Mouse (Mus musculus): ENCODE results near the gene Gsk3a. TPM values are rescaled to one million over a fixed set of nuclear protein-coding genes. Genes with fewer than 3 reads are reported as not detected.

The Gsk3a gene
- polyA plus RNA-seq, 1 experiment from 2014 or later: 4.0 TPM

GRCm38 (mm10) chr7:25180512-25180911, 57.1 kb downstream of the Gsk3a start:
- Histone ChIP-seq H3K4me3 (ENCODE audit: low read length) (no peak overlapping the region), H3K4me1 (ENCODE audit: control insufficient read depth, insufficient read depth, low read length) (peaks cover 7% of the 10 kb centered on the region; the same call in 1 of the 2 replicates), H3K27me3 (replicated peaks; ENCODE audit: control insufficient read depth, insufficient read depth, low read length) (peaks cover 66% of the 10 kb centered on the region), H3K36me3 (ENCODE audit: control insufficient read depth, insufficient read depth, low read length) (no peaks in the 10 kb centered on the region), H3K4me2 (ENCODE audit: low read depth, low read length) (no peak overlapping the region), H3K27ac (ENCODE audit: low read length) (no peak overlapping the region), H3K9ac (ENCODE audit: low read depth, low read length) (no peak overlapping the region), H3K9me3 (ENCODE audit: control insufficient read depth, low read length) (no peaks in the 10 kb centered on the region)
- WGBS: 4% methylated on average over 6 of the region's 6 CpGs
- no peak for ATAC-seq

GRCm38 (mm10) chr7:25179606-25180161, 58.0 kb downstream of the Gsk3a start, which contains the start of gene Pou2f2:
Gene Pou2f2, minus strand, starts transcription at chr7:25179726.
- Histone ChIP-seq H3K27me3 (replicated peaks; ENCODE audit: control insufficient read depth, insufficient read depth, low read length) (peaks cover 66% of the 10 kb centered on the region), H3K36me3 (ENCODE audit: control insufficient read depth, insufficient read depth, low read length) (no peaks in the 10 kb centered on the region), H3K27ac (ENCODE audit: low read length) (no peak within 1 kb of the TSS), H3K9me3 (ENCODE audit: control insufficient read depth, low read length) (no peaks in the 10 kb centered on the region), H3K4me1 (ENCODE audit: control insufficient read depth, insufficient read depth, low read length) (peaks cover 7% of the 10 kb centered on the region; the same call in 1 of the 2 replicates), H3K4me2 (ENCODE audit: low read depth, low read length) (peak within 1 kb of the TSS; percentile 83), H3K4me3 (ENCODE audit: low read length) (peak within 1 kb of the TSS; percentile 51), H3K9ac (ENCODE audit: low read depth, low read length) (peak within 1 kb of the TSS; percentile 48)
- under 1% methylated on average over 46 of the region's 56 CpGs for WGBS
- peak; percentile 90 for ATAC-seq

- ATAC-seq: peak; percentile 81
- H3K27ac ChIP-seq (ENCODE audit: low read length): no peak overlapping the region
- H3K4me1 ChIP-seq (ENCODE audit: control insufficient read depth, insufficient read depth, low read length): peaks cover 7% of the 10 kb centered on the region; the same call in 1 of the 2 replicates
- H3K36me3 ChIP-seq (ENCODE audit: control insufficient read depth, insufficient read depth, low read length): no peaks in the 10 kb centered on the region
- peak overlapping the region; percentile 83 for H3K4me2 ChIP-seq (ENCODE audit: low read depth, low read length)
- peaks cover 66% of the 10 kb centered on the region for H3K27me3 ChIP-seq (replicated peaks; ENCODE audit: control insufficient read depth, insufficient read depth, low read length)
- peak overlapping the region; percentile 51 for H3K4me3 ChIP-seq (ENCODE audit: low read length)
- H3K9me3 ChIP-seq (ENCODE audit: control insufficient read depth, low read length): no peaks in the 10 kb centered on the region
- under 1% methylated on average over 50 of the region's 56 CpGs for WGBS
- H3K9ac ChIP-seq (ENCODE audit: low read depth, low read length): peak overlapping the region; percentile 48
Measured at GRCm38 (mm10) chr7:25178787-25179605, 58.7 kb downstream of the Gsk3a start.

GRCm38 (mm10) chr7:25178317-25178716, 59.3 kb downstream of the Gsk3a start:
- peaks cover 63% of the 10 kb centered on the region for H3K27me3 ChIP-seq (replicated peaks; ENCODE audit: control insufficient read depth, insufficient read depth, low read length)
- no peaks in the 10 kb centered on the region for H3K36me3 ChIP-seq (ENCODE audit: control insufficient read depth, insufficient read depth, low read length)
- peaks cover 7% of the 10 kb centered on the region; the same call in 1 of the 2 replicates for H3K4me1 ChIP-seq (ENCODE audit: control insufficient read depth, insufficient read depth, low read length)
- no peak for ATAC-seq
- peak overlapping the region; percentile 51 for H3K4me3 ChIP-seq (ENCODE audit: low read length)
- H3K4me2 ChIP-seq (ENCODE audit: low read depth, low read length): peak overlapping the region; percentile 83; the same call in 1 of the 2 replicates
- H3K9ac ChIP-seq (ENCODE audit: low read depth, low read length): 0 out of 2 replicates have a peak overlapping the region, but pooled peaks have one; percentile 48
- no peaks in the 10 kb centered on the region for H3K9me3 ChIP-seq (ENCODE audit: control insufficient read depth, low read length)
- WGBS: under 1% methylated on average over 17 of the region's 17 CpGs
- no peak overlapping the region for H3K27ac ChIP-seq (ENCODE audit: low read length)

Small RNA genes within 50 kb of the gene (microRNA-seq; reads per million reads assigned to microRNA genes)
- 0.68 reads per million for gene Mir7048

Other genes with a start within 250 kb of the Gsk3a start
- gene Atp1a3, start 231.9 kb downstream of the Gsk3a start, polyA plus RNA-seq (2015; fragmentation: Nextera tagmentation; extraction: Ambion mirVana): 3.5 and 3.9 TPM in 2 replicates
- gene Grik5, start 165.5 kb downstream of the Gsk3a start, polyA plus RNA-seq (2015; fragmentation: Nextera tagmentation; extraction: Ambion mirVana): 1.5 and 1.9 TPM in 2 replicates
- gene Zfp574, start 165.3 kb downstream of the Gsk3a start, polyA plus RNA-seq (2015; fragmentation: Nextera tagmentation; extraction: Ambion mirVana): 23.1 and 23.3 TPM in 2 replicates
- 1.0 and 1.2 TPM in 2 replicates for gene Pou2f2, start 58.1 kb downstream of the Gsk3a start, polyA plus RNA-seq (2015; fragmentation: Nextera tagmentation; extraction: Ambion mirVana)
- 11.3 and 11.9 TPM in 2 replicates for gene Dedd2, start 17.2 kb downstream of the Gsk3a start, polyA plus RNA-seq (2015; fragmentation: Nextera tagmentation; extraction: Ambion mirVana)
- gene Zfp526, start 16.4 kb downstream of the Gsk3a start, polyA plus RNA-seq (2015; fragmentation: Nextera tagmentation; extraction: Ambion mirVana): 1.9 and 2.3 TPM in 2 replicates
- gene Erf, start 12.9 kb upstream of the Gsk3a start, polyA plus RNA-seq (2015; fragmentation: Nextera tagmentation; extraction: Ambion mirVana): 6.6 and 7.9 TPM in 2 replicates
- gene Cic, start 29.9 kb upstream of the Gsk3a start, polyA plus RNA-seq (2015; fragmentation: Nextera tagmentation; extraction: Ambion mirVana): 17.3 and 19.9 TPM in 2 replicates
- 175 and 180 TPM in 2 replicates for gene Pafah1b3, start 60.1 kb upstream of the Gsk3a start, polyA plus RNA-seq (2015; fragmentation: Nextera tagmentation; extraction: Ambion mirVana)
- 0.56 and 0.93 TPM in 2 replicates for gene Prr19, start 63.6 kb upstream of the Gsk3a start, polyA plus RNA-seq (2015; fragmentation: Nextera tagmentation; extraction: Ambion mirVana)
- 0.61 and 1.1 TPM in 2 replicates for gene Tmem145, start 68.3 kb upstream of the Gsk3a start, polyA plus RNA-seq (2015; fragmentation: Nextera tagmentation; extraction: Ambion mirVana)
- 6.8 and 7.1 TPM in 2 replicates for gene Megf8, start 79.3 kb upstream of the Gsk3a start, polyA plus RNA-seq (2015; fragmentation: Nextera tagmentation; extraction: Ambion mirVana)
- gene Cnfn, start 131.9 kb upstream of the Gsk3a start, polyA plus RNA-seq (2015; fragmentation: Nextera tagmentation; extraction: Ambion mirVana): 0.69 and 1.1 TPM in 2 replicates
- gene Lipe, start 160.9 kb upstream of the Gsk3a start, polyA plus RNA-seq (2015; fragmentation: Nextera tagmentation; extraction: Ambion mirVana): 9.1 and 11.8 TPM in 2 replicates
- 0.18 and 0.43 TPM in 2 replicates for gene Cxcl17, start 175.0 kb upstream of the Gsk3a start, polyA plus RNA-seq (2015; fragmentation: Nextera tagmentation; extraction: Ambion mirVana)
- 40.6 and 46.7 TPM in 2 replicates for gene Ceacam1, start 239.8 kb upstream of the Gsk3a start, polyA plus RNA-seq (2015; fragmentation: Nextera tagmentation; extraction: Ambion mirVana)

Measured in intestine, embryonic 16.5 days (tissue).